In genomic region chr19:47016487-47016886, GRCm38 (mm10) we compare ENCODE assay signal across 8 mouse cellular contexts. TPM values are rescaled to one million over a fixed set of nuclear protein-coding genes. Genes with fewer than 3 reads are reported as not detected.
DNase-seq lines count a peak whose midpoint lies in the region; ATAC-seq and TF ChIP-seq lines count a peak whose summit lies in the region.

No protein-coding gene starts in this region.

- H3K36me3 ChIP-seq in MEL (ENCODE audit: control insufficient read depth in 1 of 2, insufficient read depth in 2 of 2, low read length in 2 of 2), result no peaks in the 10 kb centered on the region
- no peaks in the 10 kb centered on the region for H3K36me3 ChIP-seq in liver, embryonic 13.5 days
- H3K36me3 ChIP-seq in neural tube, embryonic 13.5 days, result peaks cover 14% of the 10 kb centered on the region

- TF ChIP-seq CTCF in MEL (IDR thresholded peaks at IDR 0.05 in 2 of 3, conservative IDR thresholded peaks at IDR 0.05 in 1 of 3; ENCODE audit: control insufficient read depth in 1 of 3, insufficient read depth in 1 of 3, low read depth in 2 of 3, low read length in 3 of 3, poor library complexity in 1 of 3, severe bottlenecking in 1 of 3), result no peak

- ATAC-seq in liver, embryonic 13.5 days (ENCODE audit: low read depth), result no peak
- ATAC-seq in neural tube, embryonic 13.5 days (ENCODE audit: low read depth), result no peak

- H3K4me2 ChIP-seq in liver, embryonic 13.5 days, result no peak overlapping the region
- H3K4me2 ChIP-seq in neural tube, embryonic 13.5 days, result peak overlapping the region; percentile 92

- TF ChIP-seq RAD21 in MEL (IDR thresholded peaks at IDR 0.05; ENCODE audit: low read depth, low read length), result no peak

- no peak overlapping the region for H3K27ac ChIP-seq in MEL (ENCODE audit: control insufficient read depth, low read depth, low read length)
- H3K27ac ChIP-seq in liver, embryonic 13.5 days, result no peak overlapping the region
- peak overlapping the region; percentile 97 for H3K27ac ChIP-seq in neural tube, embryonic 13.5 days (replicated peaks)

- DNase-seq in cerebellum, postnatal 10 days, result peak; percentile 58 to 68
- no peak for DNase-seq in cerebellum, adult 8-10 months
- DNase-seq in MEL (ENCODE audit: low read depth, low spot score), result peak; percentile 81
- peak; percentile 90 for DNase-seq in embryo, embryonic 10.5 days (ENCODE audit: low spot score)
- peak; percentile 84 to 91 for DNase-seq in heart, postnatal 10 days
- DNase-seq in liver, embryonic 13.5 days, result peak; percentile 44
- peak; percentile 62 to 65 for DNase-seq in urinary bladder, adult 18-20 months (ENCODE audit: low spot score in 2 of 2)

- peaks cover 0 to 7% of the 10 kb centered on the region in 2 experiments; a peak in 2 of 4 replicates for H3K27me3 ChIP-seq in MEL (ENCODE audit: control insufficient read depth in 1 of 2, insufficient read depth in 2 of 2, low read length in 2 of 2)
- peaks cover 91% of the 10 kb centered on the region for H3K27me3 ChIP-seq in liver, embryonic 13.5 days
- H3K27me3 ChIP-seq in neural tube, embryonic 13.5 days, result peaks cover 38% of the 10 kb centered on the region

- TF ChIP-seq EP300 in MEL (IDR thresholded peaks at IDR 0.05; ENCODE audit: low read depth in 1 of 2, low read length in 2 of 2), result no peak

- intact Hi-C loops in heart, postnatal 10 days (cut with DNase I), result no loop called here

- H3K4me3 ChIP-seq in MEL (ENCODE audit: control insufficient read depth in 1 of 2, insufficient read depth in 1 of 2, low read depth in 2 of 2, low read length in 2 of 2), result no peak overlapping the region
- no peak overlapping the region for H3K4me3 ChIP-seq in liver, embryonic 13.5 days (replicated peaks)
- peak overlapping the region; percentile 87 for H3K4me3 ChIP-seq in neural tube, embryonic 13.5 days

- no peaks in the 10 kb centered on the region for H3K4me1 ChIP-seq in MEL (ENCODE audit: control insufficient read depth in 1 of 2, insufficient read depth in 2 of 2, low read length in 2 of 2)
- peaks cover 17% of the 10 kb centered on the region for H3K4me1 ChIP-seq in liver, embryonic 13.5 days (replicated peaks)
- peaks cover 37% of the 10 kb centered on the region for H3K4me1 ChIP-seq in neural tube, embryonic 13.5 days (replicated peaks)

- no peaks in the 10 kb centered on the region for H3K9me3 ChIP-seq in MEL (replicated peaks; ENCODE audit: insufficient read depth, low read length)
- no peaks in the 10 kb centered on the region for H3K9me3 ChIP-seq in liver, embryonic 13.5 days (replicated peaks)
- H3K9me3 ChIP-seq in neural tube, embryonic 13.5 days, result no peaks in the 10 kb centered on the region

- no peaks in the 10 kb centered on the region for H3K79me2 ChIP-seq in MEL (ENCODE audit: control insufficient read depth, insufficient read depth, low read length, poor library complexity)

- TF ChIP-seq POLR2A in MEL (IDR thresholded peaks at IDR 0.05; ENCODE audit: control insufficient read depth in 1 of 2, insufficient read depth in 1 of 2, low read depth in 1 of 2, low read length in 2 of 2, poor library complexity in 1 of 2), result no peak

- H3K9ac ChIP-seq in MEL (ENCODE audit: control insufficient read depth, low read depth, low read length, poor library complexity, severe bottlenecking), result no peak overlapping the region
- H3K9ac ChIP-seq in liver, embryonic 13.5 days, result no peak overlapping the region
- peak overlapping the region; percentile 96 for H3K9ac ChIP-seq in neural tube, embryonic 13.5 days

- WGBS in liver, embryonic 13.5 days (ENCODE audit: insufficient replicate concordance), result 2% methylated on average over 14 of the region's 15 CpGs
- under 1% methylated on average over 15 of the region's 15 CpGs for WGBS in neural tube, embryonic 13.5 days

TF ChIP-seq in MEL, 35 proteins besides CTCF, POLR2A, EP300 and RAD21:
- TF ChIP-seq NELFE (IDR thresholded peaks at IDR 0.05; ENCODE audit: low read depth, low read length) (no peak), NRF1 (IDR thresholded peaks at IDR 0.05; ENCODE audit: insufficient read depth, low read depth, low read length, poor library complexity, severe bottlenecking) (no peak), BHLHE40 (IDR thresholded peaks at IDR 0.05; ENCODE audit: borderline replicate concordance, low read depth, low read length) (no peak), GABPA (IDR thresholded peaks at IDR 0.05; ENCODE audit: low read depth, low read length) (no peak), MXI1 (IDR thresholded peaks at IDR 0.05; ENCODE audit: low read depth, low read length) (peak; percentile 47; the same call in 1 of the 2 replicates), SIN3A (IDR thresholded peaks at IDR 0.05; ENCODE audit: low read length) (peak; percentile 75)

RNA-seq across cellular contexts. Expression of gene Nt5c2, which starts 1.5 kb away (rescaled TPM):
- 64.6 and 65.0 TPM in 2 replicates for total RNA-seq in MEL (2012; rRNA removed)
- 100 to 1,000 TPM; 147 to 455 TPM for polyA plus RNA-seq in MEL (2012; ENCODE audit: insufficient read depth in 1 of 2, insufficient read length in 2 of 2, low read depth in 1 of 2, low replicate concordance in 2 of 2, missing spikeins in 1 of 2)
- 100 to 1,000 TPM; 107 to 127 TPM for total RNA-seq in heart, postnatal 10 days (2021)
- polyA plus RNA-seq in liver, embryonic 13.5 days (2015; fragmentation: Nextera tagmentation; extraction: Ambion mirVana), result 61.0 and 69.1 TPM in 2 replicates
- 81.7 and 85.0 TPM in 2 replicates for polyA plus RNA-seq in neural tube, embryonic 13.5 days (2015; fragmentation: Nextera tagmentation; extraction: Ambion mirVana)

RNA-seq across cellular contexts. Expression of gene Ina, which starts 2.0 kb away (rescaled TPM):
- not detected in 2 replicates for total RNA-seq in MEL (2012; rRNA removed)
- polyA plus RNA-seq in MEL (2012; ENCODE audit: insufficient read depth in 1 of 2, insufficient read length in 2 of 2, low read depth in 1 of 2, low replicate concordance in 2 of 2, missing spikeins in 1 of 2), result not detected
- not detected for total RNA-seq in heart, postnatal 10 days (2021)
- polyA plus RNA-seq in liver, embryonic 13.5 days (2015; fragmentation: Nextera tagmentation; extraction: Ambion mirVana), result 0.58 and 0.71 TPM in 2 replicates
- polyA plus RNA-seq in neural tube, embryonic 13.5 days (2015; fragmentation: Nextera tagmentation; extraction: Ambion mirVana), result 680 and 687 TPM in 2 replicates

RNA-seq across cellular contexts. Expression of gene Pcgf6, which starts 34.2 kb away (rescaled TPM):
- total RNA-seq in MEL (2012; rRNA removed), result 29.0 and 31.1 TPM in 2 replicates
- polyA plus RNA-seq in MEL (2012; ENCODE audit: insufficient read depth in 1 of 2, insufficient read length in 2 of 2, low read depth in 1 of 2, low replicate concordance in 2 of 2, missing spikeins in 1 of 2), result 10 to 100 TPM in 1 of 2 experiments, not detected in 1; 47.5 TPM
- total RNA-seq in heart, postnatal 10 days (2021), result 1 to 10 TPM; 3.3 to 3.6 TPM
- polyA plus RNA-seq in liver, embryonic 13.5 days (2015; fragmentation: Nextera tagmentation; extraction: Ambion mirVana), result 11.3 and 13.7 TPM in 2 replicates
- polyA plus RNA-seq in neural tube, embryonic 13.5 days (2015; fragmentation: Nextera tagmentation; extraction: Ambion mirVana), result 26.9 and 29.1 TPM in 2 replicates

RNA-seq across cellular contexts. Expression of gene Taf5, which starts 51.1 kb away (rescaled TPM):
- total RNA-seq in MEL (2012; rRNA removed), result 25.1 and 28.3 TPM in 2 replicates
- 10 to 100 TPM; 22.8 to 74.3 TPM for polyA plus RNA-seq in MEL (2012; ENCODE audit: insufficient read depth in 1 of 2, insufficient read length in 2 of 2, low read depth in 1 of 2, low replicate concordance in 2 of 2, missing spikeins in 1 of 2)
- total RNA-seq in heart, postnatal 10 days (2021), result 1 to 10 TPM; 3.1 to 4.3 TPM
- 4.3 TPM in 2 replicates for polyA plus RNA-seq in liver, embryonic 13.5 days (2015; fragmentation: Nextera tagmentation; extraction: Ambion mirVana)
- polyA plus RNA-seq in neural tube, embryonic 13.5 days (2015; fragmentation: Nextera tagmentation; extraction: Ambion mirVana), result 6.8 and 7.2 TPM in 2 replicates

Comparison
In these comparisons a context has a peak if more than half of its experiments do, and no peak if none do; other contexts are left out.
1. RNA of gene Ina, which starts 2.0 kb away (polyA plus RNA-seq): 680 to 687 TPM in neural tube, embryonic 13.5 days; 0.58 to 0.71 TPM in liver, embryonic 13.5 days and not detected in MEL; every median in the first group is over 100 times any median in the second.